Mouse (Mus musculus): Measurements from ENCODE around the gene Samhd1.

- TF ChIP-seq CTCF (IDR thresholded peaks at IDR 0.05; ENCODE audit: insufficient read depth, low read length) (no peak), POLR2A (IDR thresholded peaks at IDR 0.05; ENCODE audit: borderline replicate concordance, extremely low read depth, low read depth, low read length) (no peak)
Observed at GRCm38 (mm10) chr2:157147397-157148020, 12.4 kb upstream of the Samhd1 start.
